Mouse (Mus musculus): ENCODE measurements at regions not wholly inside any gene's neighbourhood (a gene's known extent, or its start where the extent isn't known, plus 50 kb on each side); places are given as distances from the start of the nearest gene placed in this dataset.

- intact Hi-C loops (cut with DNase I): no loop called here
- no peak for DNase-seq (ENCODE audit: extremely low spot score in 1 of 2, low spot score in 2 of 2)
Measured at GRCm38 (mm10) chr16:87103599-87103998, 250.4 kb upstream of the N6amt1 start.

- intact Hi-C loops (cut with DNase I): no loop called here
Measured at GRCm38 (mm10) chr16:87102057-87102456, 251.9 kb upstream of the N6amt1 start.

GRCm38 (mm10) chr16:87092011-87092410, 262.0 kb upstream of the N6amt1 start:
- no peak for DNase-seq (ENCODE audit: extremely low spot score in 1 of 2, low spot score in 2 of 2)
- intact Hi-C loops (cut with DNase I): no loop called here

More at GRCm38 (mm10) chr16:87102057-87102456, 251.9 kb upstream of the N6amt1 start:
- DNase-seq (ENCODE audit: extremely low spot score in 1 of 2, low spot score in 2 of 2): no peak

- intact Hi-C loops (cut with DNase I): no loop called here
- DNase-seq (ENCODE audit: extremely low spot score in 1 of 2, low spot score in 2 of 2): no peak
Measured at GRCm38 (mm10) chr16:87089322-87089721, 264.7 kb upstream of the N6amt1 start.

- no peak for DNase-seq (ENCODE audit: extremely low spot score in 1 of 2, low spot score in 2 of 2)
- intact Hi-C loops (cut with DNase I): no loop called here
Measured at GRCm38 (mm10) chr16:87083505-87083904, 270.5 kb upstream of the N6amt1 start.

- no peak for DNase-seq (ENCODE audit: extremely low spot score in 1 of 2, low spot score in 2 of 2)
- intact Hi-C loops (cut with DNase I): no loop called here
Measured at GRCm38 (mm10) chr16:87077385-87077784, 276.6 kb upstream of the N6amt1 start.

GRCm38 (mm10) chr16:87069294-87069693, 284.7 kb upstream of the N6amt1 start:
- intact Hi-C loops (cut with DNase I): no loop called here
- no peak for DNase-seq (ENCODE audit: extremely low spot score in 1 of 2, low spot score in 2 of 2)

GRCm38 (mm10) chr16:87067981-87068380, 286.0 kb upstream of the N6amt1 start:
- intact Hi-C loops (cut with DNase I): no loop called here
- DNase-seq (ENCODE audit: extremely low spot score in 1 of 2, low spot score in 2 of 2): no peak

- intact Hi-C loops (cut with DNase I): no loop called here
- DNase-seq (ENCODE audit: extremely low spot score in 1 of 2, low spot score in 2 of 2): no peak
Measured at GRCm38 (mm10) chr16:87067523-87067922, 286.5 kb upstream of the N6amt1 start.

- DNase-seq (ENCODE audit: extremely low spot score in 1 of 2, low spot score in 2 of 2): no peak
- intact Hi-C loops (cut with DNase I): no loop called here
Measured at GRCm38 (mm10) chr16:87060473-87060872, 293.5 kb upstream of the N6amt1 start.

GRCm38 (mm10) chr16:87049741-87050383, 304.1 kb upstream of the N6amt1 start:
- intact Hi-C loops (cut with DNase I): no loop called here

GRCm38 (mm10) chr16:87044773-87045561, 309.0 kb upstream of the N6amt1 start:
- intact Hi-C loops (cut with DNase I): no loop called here
- no peak for DNase-seq (ENCODE audit: extremely low spot score in 1 of 2, low spot score in 2 of 2)

More at GRCm38 (mm10) chr16:87049741-87050383, 304.1 kb upstream of the N6amt1 start:
- DNase-seq (ENCODE audit: extremely low spot score in 1 of 2, low spot score in 2 of 2): no peak

- intact Hi-C loops (cut with DNase I): no loop called here
- DNase-seq (ENCODE audit: extremely low spot score in 1 of 2, low spot score in 2 of 2): no peak
Measured at GRCm38 (mm10) chr16:87043689-87044088, 310.3 kb upstream of the N6amt1 start.

GRCm38 (mm10) chr16:87040366-87040765, 313.6 kb upstream of the N6amt1 start:
- intact Hi-C loops (cut with DNase I): no loop called here

GRCm38 (mm10) chr16:87039861-87040260, 314.1 kb upstream of the N6amt1 start:
- intact Hi-C loops (cut with DNase I): no loop called here

More at GRCm38 (mm10) chr16:87040366-87040765, 313.6 kb upstream of the N6amt1 start:
- no peak for DNase-seq (ENCODE audit: extremely low spot score in 1 of 2, low spot score in 2 of 2)

GRCm38 (mm10) chr16:87037061-87037460, 316.9 kb upstream of the N6amt1 start:
- DNase-seq (ENCODE audit: extremely low spot score in 1 of 2, low spot score in 2 of 2): no peak
- intact Hi-C loops (cut with DNase I): no loop called here

More at GRCm38 (mm10) chr16:87039861-87040260, 314.1 kb upstream of the N6amt1 start:
- no peak for DNase-seq (ENCODE audit: extremely low spot score in 1 of 2, low spot score in 2 of 2)

GRCm38 (mm10) chr16:87031836-87032235, 322.1 kb upstream of the N6amt1 start:
- DNase-seq (ENCODE audit: extremely low spot score in 1 of 2, low spot score in 2 of 2): no peak
- intact Hi-C loops (cut with DNase I): no loop called here

GRCm38 (mm10) chr16:87028516-87029145, 325.4 kb upstream of the N6amt1 start:
- no peak for DNase-seq (ENCODE audit: extremely low spot score in 1 of 2, low spot score in 2 of 2)
- intact Hi-C loops (cut with DNase I): no loop called here

GRCm38 (mm10) chr16:87027621-87028020, 326.4 kb upstream of the N6amt1 start:
- DNase-seq (ENCODE audit: extremely low spot score in 1 of 2, low spot score in 2 of 2): no peak
- intact Hi-C loops (cut with DNase I): no loop called here

- intact Hi-C loops (cut with DNase I): no loop called here
Measured at GRCm38 (mm10) chr16:87022041-87022440, 331.9 kb upstream of the N6amt1 start.

More at GRCm38 (mm10) chr16:87022041-87022440, 331.9 kb upstream of the N6amt1 start:
- no peak for DNase-seq (ENCODE audit: extremely low spot score in 1 of 2, low spot score in 2 of 2)

Data from left cerebral cortex, postnatal 10 days (tissue).